In the genomic region with DNA sequence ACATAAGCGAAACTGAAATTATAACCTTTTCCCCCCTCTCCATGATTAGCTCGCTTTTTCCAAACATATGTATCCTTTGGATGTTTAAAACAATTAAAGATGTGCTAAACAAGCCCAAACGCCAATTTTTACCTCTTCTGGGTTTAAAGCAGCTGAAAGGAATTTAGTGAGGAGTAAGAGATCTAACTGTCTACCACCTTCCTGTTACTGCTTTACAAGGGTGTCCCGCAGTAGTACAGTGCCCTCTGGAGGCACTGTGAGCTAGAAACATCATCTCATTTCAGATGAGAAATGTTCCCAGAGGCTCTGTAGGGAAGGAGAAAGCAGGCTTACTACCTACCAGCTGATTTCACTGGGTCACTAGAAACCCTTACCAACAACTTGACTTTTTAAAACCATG, we compare ENCODE assay signal across 8 mouse cellular contexts.
DNase-seq lines count a peak whose midpoint lies in the region; ATAC-seq lines count a peak whose summit lies in the region.

No protein-coding gene starts in this region.

- intact Hi-C loops in gastrocnemius, postnatal 36 days (cut with DNase I) = no loop called here

- peak; percentile 100 for ATAC-seq in megakaryocyte progenitor cell, adult 5-6 weeks (replicated peaks; ENCODE audit: poor library complexity)

- peak; percentile 12 for DNase-seq in gastrocnemius, postnatal 10 days
- no peak for DNase-seq in gastrocnemius, postnatal 36 days
- DNase-seq in CD4-positive, CD25-positive, alpha-beta regulatory T cell, adult 2 months (ENCODE audit: low read depth, low spot score) = peak; percentile 81
- DNase-seq in brain, adult 2 months (ENCODE audit: low read depth, low spot score) = peak; percentile 70
- peak; percentile 52 for DNase-seq in heart, postnatal 4 days
- peak; percentile 22 to 71 for DNase-seq in layer of hippocampus, postnatal 14 days (ENCODE audit: low spot score in 2 of 2)
- DNase-seq in thymus, postnatal 0 days (ENCODE audit: low spot score) = peak; percentile 68

Comparison
In these comparisons a context has a peak if more than half of its experiments do, and no peak if none do; other contexts are left out.
1. DNase-seq: peak in gastrocnemius, postnatal 10 days (single experiment), CD4-positive, CD25-positive, alpha-beta regulatory T cell, adult 2 months (single experiment), brain, adult 2 months (single experiment), heart, postnatal 4 days (single experiment), layer of hippocampus, postnatal 14 days (2 of 2) and thymus, postnatal 0 days (single experiment); none in gastrocnemius, postnatal 36 days (0 of 2).